Mouse (Mus musculus) left cerebral cortex, adult 11 months (tissue): ENCODE results near the gene Fam102b.

Experiments used
- DNase-seq: peaks from one replicate; pipeline ENCODE4 v3.0.0; 2022; ENCODE audit warnings: low spot score

Gene Fam102b

GRCm38 (mm10) chr3:109010489-109011260 is 16.7 kb downstream of the Fam102b start:
- no peak for DNase-seq

- no peak for DNase-seq
Observed at GRCm38 (mm10) chr3:109008180-109008579, 19.2 kb downstream of the Fam102b start.

- DNase-seq = no peak
Observed at GRCm38 (mm10) chr3:109005777-109006176, 21.6 kb downstream of the Fam102b start.

GRCm38 (mm10) chr3:108999173-108999572 is 28.2 kb downstream of the Fam102b start:
- no peak for DNase-seq

- DNase-seq = no peak
Observed at GRCm38 (mm10) chr3:108997762-108998161, 29.6 kb downstream of the Fam102b start.

GRCm38 (mm10) chr3:108997284-108997683 is 30.1 kb downstream of the Fam102b start:
- no peak for DNase-seq

GRCm38 (mm10) chr3:108995379-108995778 is 32.0 kb downstream of the Fam102b start:
- DNase-seq = no peak

- DNase-seq = no peak
Observed at GRCm38 (mm10) chr3:108994477-108994876, 32.9 kb downstream of the Fam102b start.

GRCm38 (mm10) chr3:108989971-108990548 is 37.3 kb downstream of the Fam102b start:
- no peak for DNase-seq

GRCm38 (mm10) chr3:108987009-108987659 is 40.3 kb downstream of the Fam102b start:
- DNase-seq = no peak

- no peak for DNase-seq
Observed at GRCm38 (mm10) chr3:108986534-108986933, 40.9 kb downstream of the Fam102b start.

GRCm38 (mm10) chr3:108983989-108984388 is 43.4 kb downstream of the Fam102b start:
- DNase-seq = no peak

GRCm38 (mm10) chr3:108981946-108982345 is 45.5 kb downstream of the Fam102b start:
- no peak for DNase-seq

GRCm38 (mm10) chr3:108977340-108978030 is 49.9 kb downstream of the Fam102b start:
- no peak for DNase-seq

- no peak for DNase-seq
Observed at GRCm38 (mm10) chr3:108974920-108975485, 52.4 kb downstream of the Fam102b start.

GRCm38 (mm10) chr3:108973980-108974660 is 53.3 kb downstream of the Fam102b start:
- DNase-seq = no peak

- DNase-seq = no peak
Observed at GRCm38 (mm10) chr3:108966051-108966450, 61.4 kb downstream of the Fam102b start.

GRCm38 (mm10) chr3:108964361-108965044 is 62.9 kb downstream of the Fam102b start:
- DNase-seq = no peak

GRCm38 (mm10) chr3:108963776-108964175 is 63.6 kb downstream of the Fam102b start:
- no peak for DNase-seq

- DNase-seq = no peak
Observed at GRCm38 (mm10) chr3:108963278-108963677, 64.1 kb downstream of the Fam102b start.

GRCm38 (mm10) chr3:108961655-108962054 is 65.8 kb downstream of the Fam102b start:
- no peak for DNase-seq
